Mouse (Mus musculus) lung, postnatal 0 days (tissue): ENCODE results near the gene Max. TPM values are rescaled to one million over a fixed set of nuclear protein-coding genes. Genes with fewer than 3 reads are reported as not detected.

Source experiments
- ATAC-seq: fragments of 200-750 bp; cut with Nextera tagmentation; 2 replicates; pipeline ENCODE4 v1.8.0; 2017; ENCODE audit warnings: moderate library complexity
- DNase-seq: peaks from one replicate; pipeline ENCODE4 v3.0.0-alpha.2; 2016; ENCODE audit warnings: low spot score
- H3K27ac ChIP-seq: fragments of 300-500 bp; sonication (generic); 2 replicates; pipeline ENCODE4 v1.5.1; 2014; ENCODE audit warnings: antibody characterized with exemption, mild to moderate bottlenecking, low read length, mixed read lengths
- H3K27me3 ChIP-seq: fragments of 300-500 bp; sonication (generic); replicated peaks from 2 replicates; pipeline ENCODE4 v1.6.1; 2014; ENCODE audit warnings: low read length, mixed read lengths; ENCODE audit not compliant: insufficient read depth
- H3K36me3 ChIP-seq: fragments of 300-500 bp; sonication (generic); 2 replicates; pipeline ENCODE4 v1.6.1; 2014; ENCODE audit warnings: low read length, mixed read lengths; ENCODE audit not compliant: insufficient read depth
- H3K4me1 ChIP-seq: fragments of 300-500 bp; sonication (generic); 2 replicates; pipeline ENCODE4 v1.6.1; 2014; ENCODE audit warnings: antibody characterized with exemption, low read depth, low read length, mixed read lengths; ENCODE audit not compliant: insufficient read depth
- H3K4me2 ChIP-seq: fragments of 300-500 bp; sonication (generic); replicated peaks from 2 replicates; pipeline ENCODE4 v1.6.1; 2014; ENCODE audit warnings: low read depth, mild to moderate bottlenecking, low read length, moderate library complexity, mixed read lengths
- H3K4me3 ChIP-seq: fragments of 300-500 bp; sonication (generic); 2 replicates; pipeline ENCODE4 v1.5.1; 2014; ENCODE audit warnings: low read depth, low read length
- H3K9ac ChIP-seq: fragments of 300-500 bp; sonication (generic); replicated peaks from 2 replicates; pipeline ENCODE4 v1.6.1; 2014; ENCODE audit warnings: low read depth, mild to moderate bottlenecking
- H3K9me3 ChIP-seq: fragments of 300-500 bp; sonication (generic); 2 replicates; pipeline ENCODE4 v1.6.1; 2016; ENCODE audit warnings: low read length, mixed read lengths
- CTCF ChIP-seq: IDR thresholded peaks from 2 replicates; pipeline ENCODE4 v1.5.1; 2016; ENCODE audit warnings: antibody characterized with exemption, mild to moderate bottlenecking
- EP300 ChIP-seq: IDR thresholded peaks from 2 replicates; pipeline ENCODE4 v1.6.1; 2016; ENCODE audit warnings: antibody characterized with exemption, mild to moderate bottlenecking, control low read depth
- WGBS: fragments of 180-500 bp; shearing (Covaris S2); extraction: QIAGEN DNeasy Blood & Tissue Kit; methylation state at CpG from one replicate; pipeline ENCODE4 v1.1.7; 2014; 5-methylcytosine and 5-hydroxymethylcytosine counted together
- polyA plus RNA-seq: library from polyadenylated mRNA; unstranded; fragments of >200 nt; fragmentation: Nextera tagmentation; extraction: Ambion mirVana; gene quantifications from 2 replicates; pipeline ENCODE4 v1.2.1, GENCODE M21; 2015

Gene Max
- polyA plus RNA-seq, 1 experiment from 2014 or later: 20.9 TPM

DNA sequence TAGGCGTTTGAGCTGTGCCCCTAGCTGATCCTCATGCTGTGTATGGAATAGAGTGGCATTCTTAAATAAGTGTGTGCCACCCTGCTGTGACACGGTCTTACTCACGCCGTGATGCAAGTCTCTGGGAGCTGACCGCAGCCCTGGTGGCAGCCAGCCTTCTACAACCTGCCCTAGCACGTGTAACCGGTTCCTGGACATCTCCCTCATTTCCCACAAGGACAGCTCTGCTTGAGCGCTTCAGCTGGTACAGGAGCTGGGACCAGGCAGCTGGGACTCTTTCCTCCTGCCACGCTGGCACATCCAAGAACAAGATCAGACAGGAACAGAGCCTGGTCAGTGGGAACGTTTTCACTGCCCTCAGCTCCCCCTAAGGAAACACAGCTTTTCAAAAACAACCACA lies 34.5 kb downstream of the Max start:
- Histone ChIP-seq H3K9me3 (no peaks in the 10 kb centered on the region), H3K27me3 (no peaks in the 10 kb centered on the region), H3K4me1 (no peaks in the 10 kb centered on the region; the same call in 1 of the 2 replicates), H3K4me3 (no peak overlapping the region), H3K36me3 (no peaks in the 10 kb centered on the region; the same call in 1 of the 2 replicates), H3K9ac (no peak overlapping the region), H3K4me2 (no peak overlapping the region), H3K27ac (no peak overlapping the region)
- WGBS: 62% methylated on average over 10 of the region's 10 CpGs
- peak; percentile 18 for DNase-seq
- TF ChIP-seq CTCF (no peak), EP300 (no peak)
- peak; percentile 41 for ATAC-seq

DNA sequence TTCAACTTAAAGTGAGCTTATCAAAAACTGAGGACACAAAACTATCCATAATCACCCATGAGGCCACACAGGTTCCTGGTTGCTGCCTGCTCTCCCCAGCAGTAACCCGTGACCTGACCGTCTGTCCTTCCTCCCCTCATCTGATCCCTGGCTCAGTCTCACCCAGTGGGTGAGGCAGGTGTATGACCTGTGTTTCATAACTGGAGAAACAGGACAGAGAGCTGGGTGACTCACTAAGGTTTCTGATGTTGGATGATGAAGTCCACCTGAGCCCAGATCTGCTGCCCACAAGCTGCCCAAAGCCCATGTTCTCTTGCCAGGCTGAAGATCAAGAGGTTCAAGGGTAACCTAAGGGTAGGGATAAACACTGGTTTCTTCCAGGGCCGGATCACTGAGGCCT lies 35.0 kb downstream of the Max start:
- no peak overlapping the region for H3K4me3 ChIP-seq
- WGBS: 75% methylated on average over 3 of the region's 3 CpGs
- H3K9ac ChIP-seq: no peak overlapping the region
- DNase-seq: no peak
- H3K4me1 ChIP-seq: no peaks in the 10 kb centered on the region; the same call in 1 of the 2 replicates
- no peaks in the 10 kb centered on the region; the same call in 1 of the 2 replicates for H3K36me3 ChIP-seq
- TF ChIP-seq EP300: no peak
- TF ChIP-seq CTCF: no peak
- no peaks in the 10 kb centered on the region for H3K27me3 ChIP-seq
- ATAC-seq: no peak
- H3K9me3 ChIP-seq: no peaks in the 10 kb centered on the region
- no peak overlapping the region for H3K4me2 ChIP-seq
- no peak overlapping the region for H3K27ac ChIP-seq

DNA sequence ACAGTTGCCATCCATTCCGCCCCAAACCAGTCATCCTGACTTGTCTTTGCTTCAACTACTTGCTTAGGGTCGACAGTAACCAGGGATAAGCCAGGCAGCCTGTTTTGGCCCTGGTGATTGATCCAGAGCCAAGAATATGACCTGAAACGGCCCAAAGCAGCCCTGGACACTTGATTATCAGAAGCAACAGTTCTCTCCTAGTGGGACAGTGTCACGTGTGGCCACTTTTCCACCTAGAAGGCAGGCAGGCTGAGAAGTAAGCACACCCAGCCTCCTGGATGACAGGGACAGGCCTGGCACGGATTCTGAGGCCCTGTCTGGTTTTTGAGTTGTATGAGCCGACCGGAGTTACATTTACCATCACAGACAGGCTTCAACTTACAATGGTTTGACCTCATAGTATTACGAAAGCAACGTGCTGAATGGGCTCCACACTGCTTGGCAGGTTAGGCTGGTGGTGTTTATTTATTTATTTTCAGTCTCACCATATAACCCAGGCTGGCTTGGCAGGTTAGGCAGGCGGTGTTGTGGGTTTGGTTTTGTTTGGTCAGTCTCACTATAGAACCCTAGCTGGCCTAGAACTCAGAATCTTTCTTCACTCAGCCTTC lies 35.6 kb downstream of the Max start:
- Histone ChIP-seq H3K9ac (no peak overlapping the region), H3K9me3 (no peaks in the 10 kb centered on the region), H3K4me3 (no peak overlapping the region), H3K27ac (no peak overlapping the region), H3K27me3 (no peaks in the 10 kb centered on the region), H3K36me3 (no peaks in the 10 kb centered on the region; the same call in 1 of the 2 replicates), H3K4me1 (no peaks in the 10 kb centered on the region; the same call in 1 of the 2 replicates), H3K4me2 (no peak overlapping the region)
- 63% methylated on average over 10 of the region's 10 CpGs for WGBS
- no peak for ATAC-seq
- TF ChIP-seq CTCF: no peak
- TF ChIP-seq EP300: no peak
- no peak for DNase-seq

DNA sequence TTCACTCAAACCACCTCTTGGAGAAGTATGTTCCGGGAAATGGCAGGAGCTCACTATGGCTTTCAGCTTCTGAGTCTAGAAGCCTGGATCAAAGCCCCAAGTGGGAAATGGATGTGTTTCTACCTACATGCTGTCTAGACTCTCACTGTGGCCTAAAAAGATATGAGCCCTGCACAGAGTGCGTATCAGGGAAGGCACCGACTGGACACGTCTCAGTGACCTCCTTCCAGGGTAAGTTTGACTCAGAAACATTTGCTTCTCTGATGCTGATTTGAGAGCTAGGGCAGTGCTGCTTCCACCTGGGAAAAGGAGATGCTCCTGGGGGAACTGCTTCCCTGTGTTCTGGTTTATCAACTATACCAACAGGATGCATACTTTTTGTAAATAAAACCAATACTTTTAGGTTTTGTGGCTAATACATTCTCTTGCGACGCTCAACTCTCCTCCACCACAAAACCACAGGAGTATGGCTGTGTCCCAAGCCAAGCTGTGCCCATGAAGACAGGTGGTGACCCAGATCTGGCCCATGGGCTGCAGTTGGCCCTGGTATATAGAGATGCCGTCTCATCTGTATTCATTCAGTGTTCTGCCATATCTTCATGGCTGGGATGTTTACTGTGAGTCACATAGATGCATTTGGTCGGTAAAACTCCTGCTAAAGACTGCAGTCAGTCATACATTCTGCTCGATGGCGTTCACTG lies 36.9 kb downstream of the Max start:
- no peaks in the 10 kb centered on the region for H3K27me3 ChIP-seq
- ATAC-seq: no peak
- 89% methylated on average over 10 of the region's 10 CpGs for WGBS

DNA sequence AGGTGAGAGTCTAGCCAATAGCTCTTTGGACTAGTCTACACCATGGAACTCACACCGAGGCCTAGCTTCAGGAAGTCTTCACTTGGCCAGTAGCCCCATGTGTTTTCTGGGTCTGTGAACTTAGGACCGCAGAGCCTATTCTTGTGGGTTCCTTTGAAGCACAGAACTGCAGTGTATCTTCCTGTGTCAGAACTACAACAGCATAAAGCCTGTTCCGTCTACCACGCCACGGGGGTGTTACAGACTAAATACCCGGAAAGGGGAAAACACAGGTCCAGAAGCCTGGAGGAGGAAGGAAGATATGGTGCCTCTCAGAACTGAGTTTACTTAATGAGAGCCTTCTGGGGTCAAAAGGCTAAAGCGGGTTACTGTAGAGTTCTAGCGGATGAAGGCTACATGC lies 38.9 kb downstream of the Max start:
- Histone ChIP-seq H3K4me2 (no peak overlapping the region), H3K9me3 (no peaks in the 10 kb centered on the region), H3K4me3 (no peak overlapping the region), H3K4me1 (no peaks in the 10 kb centered on the region; the same call in 1 of the 2 replicates), H3K9ac (no peak overlapping the region), H3K27me3 (no peaks in the 10 kb centered on the region), H3K27ac (no peak overlapping the region), H3K36me3 (0 out of 2 replicates have a peak, but pooled peaks cover 5% of the 10 kb centered on the region)
- ATAC-seq: peak; percentile 41
- 71% methylated on average over 8 of the region's 8 CpGs for WGBS
- peak; percentile 24; the same call in 1 of the 2 replicates for TF ChIP-seq EP300
- TF ChIP-seq CTCF: no peak
- no peak for DNase-seq

More for the DNA sequence above, 36.9 kb downstream of the Max start:
- Histone ChIP-seq H3K9ac (no peak overlapping the region), H3K4me2 (no peak overlapping the region), H3K4me1 (no peaks in the 10 kb centered on the region; the same call in 1 of the 2 replicates), H3K9me3 (no peaks in the 10 kb centered on the region), H3K27ac (no peak overlapping the region), H3K36me3 (peaks cover 5% of the 10 kb centered on the region; the same call in 1 of the 2 replicates), H3K4me3 (no peak overlapping the region)
- TF ChIP-seq EP300: no peak
- TF ChIP-seq CTCF: no peak
- DNase-seq: no peak

DNA sequence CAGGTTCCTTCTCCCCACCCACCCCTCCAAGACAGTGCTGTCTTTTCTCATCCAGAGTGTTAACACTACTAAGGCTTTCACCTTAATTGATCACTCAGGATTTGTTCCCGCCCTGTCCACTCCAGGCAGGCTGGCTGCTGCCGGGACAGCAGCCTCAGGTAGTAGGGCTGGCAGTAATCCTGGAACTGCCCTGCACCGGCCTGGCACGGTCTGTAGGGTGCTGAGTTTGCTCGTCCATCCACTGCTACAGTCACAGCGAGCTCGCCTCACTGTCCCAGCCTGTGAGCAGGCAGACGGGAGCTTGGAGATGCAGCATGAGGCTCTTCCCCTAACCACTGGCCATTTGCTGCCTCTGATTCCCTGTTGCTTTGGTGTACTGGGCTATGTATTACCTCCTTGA lies 41.0 kb downstream of the Max start:
- H3K4me3 ChIP-seq: no peak overlapping the region
- H3K36me3 ChIP-seq: 0 out of 2 replicates have a peak, but pooled peaks cover 5% of the 10 kb centered on the region
- 89% methylated on average over 8 of the region's 8 CpGs for WGBS
- H3K27ac ChIP-seq: no peak overlapping the region
- ATAC-seq (no peak), DNase-seq (no peak)
- H3K4me1 ChIP-seq: no peaks in the 10 kb centered on the region; the same call in 1 of the 2 replicates
- no peaks in the 10 kb centered on the region for H3K27me3 ChIP-seq
- H3K9ac ChIP-seq: no peak overlapping the region
- H3K9me3 ChIP-seq: no peaks in the 10 kb centered on the region
- H3K4me2 ChIP-seq: no peak overlapping the region
- TF ChIP-seq EP300 (no peak), CTCF (no peak)
